Mouse (Mus musculus) hindbrain, embryonic 14.5 days (tissue): ENCODE measurements around the gene Dusp6. TPM values are rescaled to one million over a fixed set of nuclear protein-coding genes. Genes with fewer than 3 reads are reported as not detected.

ENCODE experiments used
- polyA plus RNA-seq: library from polyadenylated mRNA; unstranded; fragments of >200 nt; fragmentation: Nextera tagmentation; extraction: Ambion mirVana; gene quantifications from 2 replicates; pipeline ENCODE4 v1.2.1, GENCODE M21; 2014

Dusp6 gene
- polyA plus RNA-seq, 1 experiment from 2014 or later, result 28.4 TPM

Other genes starting within 250 kb of the Dusp6 start
- 12.5 and 17.3 TPM in 2 replicates for gene Poc1b, start 156.2 kb upstream of the Dusp6 start, polyA plus RNA-seq
- 4.5 and 4.7 TPM in 2 replicates for gene Galnt4, start 155.1 kb upstream of the Dusp6 start, polyA plus RNA-seq
- not detected in 2 replicates for gene Phxr2, start 136.9 kb upstream of the Dusp6 start, polyA plus RNA-seq